Mouse (Mus musculus) MEL-GATA-1-ER (cell line): ENCODE data around the gene 1700113H08Rik.

Source experiments
- DNase-seq: peaks from one replicate; pipeline ENCODE4 v3.0.0-alpha.2; 2012; ENCODE audit warnings: low read depth; ENCODE audit errors: extremely low read depth

Gene 1700113H08Rik

DNA sequence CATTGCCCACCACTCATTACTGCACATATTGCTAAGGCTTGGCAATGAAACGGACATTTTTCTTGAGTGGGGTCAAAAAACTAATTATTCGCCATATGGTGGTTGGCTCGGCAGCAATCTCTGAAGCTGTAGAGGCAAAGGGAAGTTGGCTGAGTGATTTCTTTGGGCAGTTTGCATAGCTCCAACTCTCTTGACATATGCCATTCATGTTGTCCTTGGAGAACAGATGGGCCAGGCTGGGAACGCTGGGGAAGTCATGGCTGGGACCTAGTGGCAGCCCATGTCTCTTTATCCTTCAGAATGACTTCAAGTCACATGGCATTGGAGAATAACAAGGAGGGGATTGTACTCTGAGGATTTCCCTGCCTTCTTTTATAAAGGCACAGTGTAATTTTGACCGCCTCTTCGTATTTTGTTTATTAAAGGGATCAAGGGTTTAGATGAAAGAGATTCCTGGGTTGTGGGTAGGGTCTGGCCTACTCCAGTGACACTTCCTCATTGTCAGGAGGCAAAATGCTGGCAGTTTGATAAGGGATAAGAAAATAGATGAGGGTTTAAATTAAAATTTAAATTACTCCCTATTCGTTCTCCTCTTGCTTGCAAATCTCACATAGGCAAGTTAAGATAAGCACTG is 138.4 kb downstream of the 1700113H08Rik start:
- DNase-seq, result no peak

DNA sequence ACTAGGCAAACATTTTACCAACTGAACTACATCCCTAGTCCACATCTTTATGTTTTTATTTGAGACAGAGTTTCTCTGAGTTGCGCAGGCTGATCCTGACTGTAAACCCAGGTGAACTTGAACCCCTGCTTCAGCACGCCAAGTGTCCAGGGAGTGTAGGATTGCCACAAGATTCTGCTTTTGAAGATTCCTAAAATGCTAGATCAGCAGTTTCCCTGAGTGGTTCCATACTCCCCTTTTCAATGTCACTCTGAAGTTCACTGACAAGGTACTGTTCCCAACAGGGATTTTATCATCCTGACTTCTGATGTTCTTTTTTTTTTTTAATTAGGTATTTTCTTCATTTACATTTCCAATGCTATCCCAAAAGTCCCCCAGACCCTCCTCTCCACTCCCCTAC is 140.9 kb downstream of the 1700113H08Rik start:
- no peak for DNase-seq

DNA sequence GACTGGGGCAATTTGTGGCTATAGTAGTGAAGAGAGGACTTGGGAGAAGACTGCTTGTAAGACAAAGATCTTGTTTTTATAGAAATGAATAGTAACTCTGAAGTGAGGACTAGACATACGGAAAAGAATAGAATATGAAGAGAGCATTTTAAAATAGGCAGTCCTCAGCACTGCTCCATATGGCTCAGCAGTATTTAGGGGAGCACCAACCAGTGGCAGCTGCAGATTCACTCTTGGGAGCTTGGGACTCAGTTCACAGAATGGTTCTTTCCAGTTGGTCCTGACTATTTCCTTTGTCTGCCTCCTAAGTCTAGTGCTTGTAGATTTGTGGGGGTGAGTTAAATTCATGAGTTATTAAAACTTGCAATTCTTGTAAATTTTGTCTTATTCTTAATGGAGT is 151.6 kb downstream of the 1700113H08Rik start:
- no peak for DNase-seq

DNA sequence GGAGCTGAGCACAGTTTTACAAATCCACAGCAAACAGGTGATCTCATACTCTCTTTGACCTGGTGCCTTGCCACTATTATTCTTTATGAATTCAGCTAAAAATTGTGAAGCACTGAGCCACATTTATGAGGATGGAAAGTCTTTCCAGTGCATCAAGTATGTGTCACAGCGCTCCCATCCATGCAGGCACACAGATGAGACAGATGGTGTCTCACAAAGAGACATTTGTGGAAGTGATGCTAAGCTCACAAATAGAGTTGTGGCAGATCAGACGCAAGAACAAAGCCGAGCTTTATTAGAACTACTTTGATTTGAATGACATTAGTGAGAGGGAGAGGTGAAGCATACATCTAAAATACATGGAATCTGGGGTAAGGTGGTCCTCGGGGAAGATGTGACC is 153.2 kb downstream of the 1700113H08Rik start:
- no peak for DNase-seq

DNA sequence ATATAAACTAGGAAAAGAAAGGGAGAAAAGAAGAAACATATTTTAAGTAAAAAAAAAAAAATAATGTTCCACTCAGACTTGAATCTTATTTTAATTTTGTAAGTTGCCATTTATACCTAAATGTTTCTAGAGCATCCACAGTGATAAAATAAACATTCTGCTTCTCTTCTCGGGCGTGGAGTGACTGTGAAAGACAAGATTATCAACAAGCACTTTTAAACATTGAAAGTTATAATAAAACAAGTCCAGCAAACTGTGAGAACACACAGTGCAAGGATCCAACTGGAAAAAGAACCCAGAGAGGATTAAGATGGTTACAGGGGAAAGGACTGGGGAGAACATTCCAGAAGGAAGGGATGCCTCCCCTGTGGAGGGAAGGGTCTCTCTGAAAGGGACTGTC is 155.0 kb downstream of the 1700113H08Rik start:
- no peak for DNase-seq

DNA sequence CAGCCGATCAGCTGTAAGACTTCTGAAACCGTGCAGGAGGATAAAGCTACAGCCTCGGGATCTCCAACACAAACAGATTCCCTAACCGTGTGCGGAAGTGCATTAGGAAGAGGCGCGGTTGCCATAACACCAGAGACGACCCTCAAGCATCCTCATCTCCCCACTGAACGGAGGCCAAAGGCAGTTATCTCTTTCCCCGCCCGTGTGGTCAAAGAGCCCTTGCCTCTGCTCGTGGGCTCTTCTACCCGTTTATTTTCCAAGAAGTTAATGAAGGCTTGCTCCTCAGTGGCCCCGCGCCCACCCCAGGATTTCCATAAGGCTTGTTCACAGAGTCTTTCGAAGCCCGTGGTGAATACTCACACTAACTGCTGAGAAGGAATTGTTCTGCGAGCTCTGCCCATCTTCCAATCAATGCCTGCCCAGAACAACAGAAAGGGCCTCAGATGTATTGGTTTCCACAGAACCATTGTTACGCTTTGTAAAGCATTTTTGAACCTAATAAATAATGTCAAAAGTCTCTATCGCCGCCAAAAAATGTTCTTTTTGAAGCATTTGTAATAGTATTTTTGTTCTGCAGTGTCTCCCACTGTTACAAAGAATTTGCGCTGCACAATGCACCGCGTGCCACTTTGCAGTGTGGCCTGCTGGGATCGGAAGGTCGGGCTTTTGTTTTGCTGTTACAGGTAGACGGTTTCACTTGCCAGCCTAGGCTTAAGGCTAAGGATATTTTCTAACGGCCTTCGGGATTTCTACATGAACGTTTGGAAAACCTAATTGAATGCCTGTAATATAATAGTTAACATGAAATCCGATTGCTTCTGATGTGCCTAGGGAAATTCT is 172.4 kb downstream of the 1700113H08Rik start:
- no peak for DNase-seq

DNA sequence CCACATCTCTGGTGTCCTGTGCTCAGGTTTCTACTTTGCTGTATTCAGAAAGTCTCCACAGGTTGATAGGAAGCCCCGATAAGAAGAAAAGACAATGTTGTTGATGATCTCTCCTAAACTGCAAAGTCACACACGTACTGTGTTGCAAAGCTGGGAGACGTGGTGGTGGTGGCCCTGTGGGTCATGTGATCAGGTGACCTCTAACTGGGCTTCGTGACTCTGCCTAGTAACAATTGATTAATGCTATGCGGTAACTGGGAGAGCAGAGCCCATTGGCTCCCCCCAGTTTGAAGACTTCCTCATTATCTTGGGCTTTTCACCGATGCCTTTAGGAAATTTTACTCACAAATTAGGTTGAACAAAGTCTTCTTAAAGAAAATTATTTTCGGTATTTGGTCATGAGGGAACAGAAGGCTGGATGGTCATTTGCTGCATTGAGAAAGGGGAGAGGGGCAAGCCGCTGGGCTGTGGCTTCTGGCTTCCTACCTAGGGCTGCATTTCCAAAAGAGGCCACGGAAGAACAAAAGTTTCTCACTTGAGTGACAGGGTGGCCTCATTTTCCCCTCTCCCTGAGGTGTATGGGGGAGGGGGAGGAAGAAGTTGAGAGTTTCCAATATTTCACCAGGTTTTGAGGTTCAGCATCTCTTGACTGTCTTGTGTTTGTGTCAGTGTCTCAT is 181.6 kb downstream of the 1700113H08Rik start:
- DNase-seq, result no peak

DNA sequence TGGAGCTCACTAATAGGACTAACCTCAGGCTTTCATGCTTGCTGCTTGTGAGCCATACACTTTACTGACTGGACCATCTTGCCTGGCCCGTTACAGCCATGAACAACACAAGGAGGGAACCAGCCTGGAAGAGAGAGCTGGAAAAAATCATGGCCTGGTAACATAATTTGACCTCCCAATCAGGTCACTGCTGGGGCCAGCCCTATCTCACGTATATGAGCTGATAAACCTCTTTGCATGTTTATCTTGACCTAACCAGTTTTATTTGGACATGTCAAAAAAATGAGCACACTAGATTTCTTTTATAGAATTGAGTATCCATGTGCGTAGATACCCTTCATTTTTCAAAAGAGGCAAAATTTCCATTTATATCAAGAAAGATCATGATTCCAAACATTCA is 213.9 kb downstream of the 1700113H08Rik start:
- no peak for DNase-seq

DNA sequence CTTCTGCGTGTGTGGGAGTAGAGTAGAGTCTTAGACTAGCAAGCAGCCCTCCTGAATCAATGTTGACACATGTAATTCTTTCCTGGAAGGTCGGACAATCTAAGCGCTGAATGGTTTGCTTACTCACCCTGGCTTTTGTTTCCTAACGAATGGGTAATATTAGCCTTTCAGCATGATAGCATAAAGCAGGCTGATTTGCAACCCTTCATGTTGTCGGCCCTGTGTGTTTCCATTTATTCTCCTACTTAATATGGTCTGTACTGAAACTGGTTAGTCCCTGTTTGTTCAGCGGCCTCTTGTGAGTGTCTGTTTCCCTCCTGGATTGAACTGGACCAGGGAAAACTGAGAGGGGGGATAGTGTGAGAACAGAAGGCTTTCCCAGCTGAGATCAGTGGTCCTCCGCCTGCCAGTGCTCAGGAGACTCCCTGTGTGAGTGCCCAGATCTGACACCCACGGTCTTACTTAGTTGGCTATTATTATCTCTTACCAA is 214.3 kb downstream of the 1700113H08Rik start:
- no peak for DNase-seq

DNA sequence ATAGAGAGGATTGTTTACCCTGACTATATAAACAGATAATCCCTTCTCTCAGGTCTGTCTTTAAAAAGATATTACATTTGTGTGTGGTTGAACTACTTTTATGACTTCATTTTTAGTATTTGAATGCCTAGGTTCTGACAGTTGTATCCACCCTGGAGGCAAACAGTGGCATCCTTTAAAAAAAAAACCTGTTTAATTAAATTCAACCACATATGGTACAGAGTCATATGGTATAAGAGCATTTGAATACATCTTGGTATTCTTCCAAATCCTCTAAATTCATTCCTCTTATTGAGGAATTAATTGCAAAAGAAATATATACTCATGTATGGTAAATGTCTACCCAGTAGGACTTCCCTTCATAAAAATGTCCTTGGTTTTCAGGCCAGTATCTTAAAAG is 217.2 kb downstream of the 1700113H08Rik start:
- no peak for DNase-seq
